ENCODE assay signal across 24 mouse cellular contexts in the genomic region with DNA sequence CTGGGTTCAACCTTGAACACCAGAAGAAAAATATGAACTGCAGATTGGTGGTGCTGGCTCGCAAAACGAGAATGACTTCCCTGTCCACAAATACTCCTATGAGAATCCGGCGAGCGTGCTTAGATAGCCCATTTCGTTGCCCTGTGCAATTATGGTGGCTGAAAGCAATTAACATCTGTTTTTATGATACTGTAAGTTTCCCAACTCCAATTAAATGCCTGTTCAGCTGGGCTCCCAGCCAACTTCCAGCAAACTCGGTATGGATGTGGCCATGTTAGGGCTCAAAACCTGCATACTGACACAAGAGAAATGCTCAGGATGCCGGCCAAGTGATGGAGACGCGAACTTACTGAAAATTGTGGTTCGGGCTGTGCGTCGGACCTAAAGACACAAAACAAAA.
A peak's percentile ranks its signal among the peaks of the same experiment; 100 is the strongest.
DNase-seq lines count a peak whose midpoint lies in the region; ATAC-seq and TF ChIP-seq lines count a peak whose summit lies in the region.
"Had no signal": no experiment of that assay in that cellular context is flagged by ENCODE, and none has a peak within 500 bp of the region (broad histone marks: within the 10 kb centered on the region; RNA-seq: fewer than 3 reads in every experiment).

No protein-coding gene starts in this region.

- peak; percentile 40 for ATAC-seq in forebrain, embryonic 14.5 days
- ATAC-seq in forebrain, embryonic 12.5 days (ENCODE audit: low FRiP score): no peak
- ATAC-seq in stomach, embryonic 16.5 days (ENCODE audit: insufficient read depth, low FRiP score): no peak
- ATAC-seq in stomach, postnatal 0 days (ENCODE audit: low FRiP score, low TSS enrichment): no peak
- ATAC-seq: CD4-positive, CD25-positive, alpha-beta regulatory T cell, adult 4 months; forebrain, postnatal 0 days had no signal

- H3K36me3 ChIP-seq in forebrain, embryonic 14.5 days (ENCODE audit: control insufficient read depth, insufficient read depth, low read length): no peaks in the 10 kb centered on the region
- H3K36me3 ChIP-seq in forebrain, embryonic 12.5 days (replicated peaks): no peaks in the 10 kb centered on the region
- H3K36me3 ChIP-seq in stomach, embryonic 16.5 days (ENCODE audit: control insufficient read depth, insufficient read depth, low read length): no peaks in the 10 kb centered on the region
- no peaks in the 10 kb centered on the region; the same call in 1 of the 2 replicates for H3K36me3 ChIP-seq in stomach, postnatal 0 days (ENCODE audit: control insufficient read depth, insufficient read depth, low read length)
- H3K36me3 ChIP-seq: hindbrain, embryonic 12.5 days; midbrain, embryonic 12.5 days had no signal

- DNase-seq in forebrain, embryonic 14.5 days (ENCODE audit: low spot score): peak; percentile 67
- no peak for DNase-seq in stomach, postnatal 0 days (ENCODE audit: low spot score)
- peak; percentile 66 for DNase-seq in large intestine, adult 2 months (ENCODE audit: low read depth, low spot score)
- DNase-seq in urinary bladder, postnatal 4 days (ENCODE audit: low spot score in 2 of 2): no peak
- no peak for DNase-seq in liver
- DNase-seq in kidney, postnatal 36 days: no peak
- DNase-seq: adrenal gland, postnatal 36 days; cerebellum, adult 11-12 months; cerebellum, postnatal 10 days; forebrain, postnatal 0 days; gastrocnemius, postnatal 25 days; heart, adult 18-20 months; heart, postnatal 10 days; kidney, adult 8-10 months; kidney, postnatal 14 days; lung, adult 18-20 months; right cerebral cortex, adult 18-20 months had no signal

- no peaks in the 10 kb centered on the region for H3K9me3 ChIP-seq in forebrain, embryonic 14.5 days (replicated peaks; ENCODE audit: control insufficient read depth, low read length)
- H3K9me3 ChIP-seq in forebrain, embryonic 12.5 days: no peaks in the 10 kb centered on the region
- H3K9me3 ChIP-seq in stomach, embryonic 16.5 days (replicated peaks; ENCODE audit: control insufficient read depth, low read length): no peaks in the 10 kb centered on the region
- H3K9me3 ChIP-seq in stomach, postnatal 0 days (ENCODE audit: control insufficient read depth, low read length): no peaks in the 10 kb centered on the region
- H3K9me3 ChIP-seq: heart, embryonic 12.5 days; hindbrain, embryonic 12.5 days; midbrain, embryonic 12.5 days had no signal

- no peaks in the 10 kb centered on the region; the same call in 1 of the 2 replicates for H3K4me1 ChIP-seq in forebrain, embryonic 14.5 days (ENCODE audit: control insufficient read depth, insufficient read depth, low read length)
- peaks cover 8% of the 10 kb centered on the region; the same call in 1 of the 2 replicates for H3K4me1 ChIP-seq in forebrain, embryonic 12.5 days
- peaks cover 8% of the 10 kb centered on the region for H3K4me1 ChIP-seq in stomach, embryonic 16.5 days (ENCODE audit: control insufficient read depth, insufficient read depth, low read length)
- no peaks in the 10 kb centered on the region for H3K4me1 ChIP-seq in stomach, postnatal 0 days (replicated peaks; ENCODE audit: control insufficient read depth, insufficient read depth)
- H3K4me1 ChIP-seq: heart, embryonic 12.5 days; hindbrain, embryonic 12.5 days; midbrain, embryonic 12.5 days had no signal

- no peak overlapping the region for H3K4me2 ChIP-seq in forebrain, embryonic 14.5 days (ENCODE audit: low read length)
- no peak overlapping the region for H3K4me2 ChIP-seq in forebrain, embryonic 12.5 days
- H3K4me2 ChIP-seq in stomach, embryonic 16.5 days (ENCODE audit: low read depth, low read length): no peak overlapping the region
- no peak overlapping the region for H3K4me2 ChIP-seq in stomach, postnatal 0 days (replicated peaks; ENCODE audit: low read depth)
- H3K4me2 ChIP-seq: heart, embryonic 12.5 days; hindbrain, embryonic 12.5 days; liver, embryonic 11.5 days; midbrain, embryonic 12.5 days had no signal

- no peak overlapping the region for H3K27ac ChIP-seq in forebrain, embryonic 14.5 days (ENCODE audit: low read depth, low read length)
- no peak overlapping the region for H3K27ac ChIP-seq in forebrain, embryonic 12.5 days
- H3K27ac ChIP-seq in stomach, embryonic 16.5 days (ENCODE audit: low read length): peak overlapping the region; percentile 35; the same call in 1 of the 2 replicates
- H3K27ac ChIP-seq in stomach, postnatal 0 days (replicated peaks): no peak overlapping the region; the same call in 1 of the 2 replicates
- H3K27ac ChIP-seq: hindbrain, embryonic 12.5 days; midbrain, embryonic 12.5 days had no signal

- no peak overlapping the region for H3K4me3 ChIP-seq in forebrain, embryonic 14.5 days (ENCODE audit: low read depth, low read length)
- H3K4me3 ChIP-seq in forebrain, embryonic 12.5 days (replicated peaks): no peak overlapping the region
- H3K4me3 ChIP-seq in stomach, embryonic 16.5 days (replicated peaks; ENCODE audit: low read length): no peak overlapping the region
- no peak overlapping the region for H3K4me3 ChIP-seq in stomach, postnatal 0 days (ENCODE audit: low read depth, low read length)
- H3K4me3 ChIP-seq: heart, embryonic 12.5 days; hindbrain, embryonic 12.5 days; midbrain, embryonic 12.5 days had no signal

- no peak for TF ChIP-seq EP300 in stomach, postnatal 0 days (optimal IDR thresholded peaks at IDR 0.05)

- no peaks in the 10 kb centered on the region for H3K27me3 ChIP-seq in forebrain, embryonic 14.5 days (replicated peaks; ENCODE audit: control insufficient read depth, insufficient read depth, low read length)
- H3K27me3 ChIP-seq in forebrain, embryonic 12.5 days: no peaks in the 10 kb centered on the region
- H3K27me3 ChIP-seq in stomach, embryonic 16.5 days (ENCODE audit: control insufficient read depth, insufficient read depth, low read length): no peaks in the 10 kb centered on the region
- no peaks in the 10 kb centered on the region for H3K27me3 ChIP-seq in stomach, postnatal 0 days (ENCODE audit: control insufficient read depth, insufficient read depth, low read length)
- H3K27me3 ChIP-seq: heart, embryonic 12.5 days; hindbrain, embryonic 12.5 days; midbrain, embryonic 12.5 days had no signal

- WGBS in forebrain, embryonic 14.5 days: 36% methylated on average over 13 of the region's 13 CpGs
- 84% methylated on average over 13 of the region's 13 CpGs for whole genome bisulfite sequencing in forebrain, embryonic 12.5 days
- WGBS in stomach, embryonic 16.5 days: 77% methylated on average over 13 of the region's 13 CpGs
- 71% methylated on average over 13 of the region's 13 CpGs for WGBS in stomach, postnatal 0 days
- 23% methylated on average over 13 of the region's 13 CpGs for WGBS in large intestine, adult 2 months

- H3K9ac ChIP-seq in forebrain, embryonic 14.5 days (ENCODE audit: low read length): no peak overlapping the region
- H3K9ac ChIP-seq in forebrain, embryonic 12.5 days: no peak overlapping the region
- no peak overlapping the region for H3K9ac ChIP-seq in stomach, embryonic 16.5 days (ENCODE audit: low read length)
- no peak overlapping the region for H3K9ac ChIP-seq in stomach, postnatal 0 days (ENCODE audit: low read length)
- H3K9ac ChIP-seq: forebrain, postnatal 0 days; heart, embryonic 12.5 days; hindbrain, embryonic 12.5 days; midbrain, embryonic 12.5 days had no signal

- TF ChIP-seq CTCF in stomach, postnatal 0 days (IDR thresholded peaks at IDR 0.05; ENCODE audit: low read depth): no peak

Comparison
In these comparisons a context has a peak if more than half of its experiments do, and no peak if none do; other contexts are left out.
1. DNase-seq: peak in forebrain, embryonic 14.5 days (single experiment) and large intestine, adult 2 months (single experiment); none in stomach, postnatal 0 days (single experiment), urinary bladder, postnatal 4 days (0 of 2), liver (single experiment) and kidney, postnatal 36 days (0 of 2).